Mouse (Mus musculus): ENCODE results near the gene Pitx3. TPM values are rescaled to one million over a fixed set of nuclear protein-coding genes. Genes with fewer than 3 reads are reported as not detected.
"Not testable (repeated sequence)": the region's sequence is repeated elsewhere in the genome, so short reads cannot be mapped to it uniquely, and the experiment has no call there.

The Pitx3 gene
- 0.39 and 0.53 TPM in 2 replicates for polyA plus RNA-seq (2015; fragmentation: Nextera tagmentation; extraction: Ambion mirVana)

DNA sequence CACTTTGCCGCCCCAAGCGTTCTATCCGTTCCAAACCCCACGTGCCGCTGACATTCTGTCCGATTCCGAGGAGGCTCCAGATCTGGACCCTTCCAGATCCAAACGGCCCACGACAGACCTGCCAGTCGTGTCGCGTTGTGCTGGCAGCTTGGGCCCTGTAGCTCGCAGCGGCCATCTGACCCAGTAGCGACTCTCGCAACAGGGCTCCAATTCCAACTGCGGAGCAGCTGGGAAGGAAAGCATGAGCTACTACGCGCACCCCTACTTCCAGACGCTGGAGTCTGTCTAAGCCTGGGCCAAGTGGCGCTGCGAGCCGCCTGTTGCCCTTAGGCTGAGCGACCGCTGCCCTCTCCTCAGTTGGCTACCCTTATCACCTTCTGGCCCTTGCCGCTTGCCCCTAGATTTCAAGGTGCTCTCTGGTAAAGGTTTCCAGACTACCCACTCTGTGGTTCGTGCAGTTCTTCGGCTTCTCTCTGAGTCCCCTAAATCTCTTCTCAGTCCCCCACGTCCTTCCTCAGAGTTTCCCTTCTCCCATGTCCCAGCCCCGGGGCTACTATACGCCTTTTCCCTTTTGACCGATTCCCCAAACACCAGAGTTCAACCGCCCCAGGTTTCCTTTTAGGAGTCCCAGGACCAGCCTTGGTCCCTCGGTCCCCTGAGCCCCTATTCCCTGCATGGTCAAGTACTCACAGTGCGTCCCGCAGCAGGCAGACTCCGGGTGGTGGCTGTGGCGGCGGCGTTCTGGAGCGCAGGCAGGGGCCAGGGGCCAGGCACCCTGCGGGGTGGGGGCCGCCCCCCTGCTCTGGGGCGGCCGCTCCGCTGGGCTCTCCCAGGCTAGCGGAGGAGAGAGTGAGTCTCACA, at the start of gene Pitx3:
Gene Pitx3 (minus strand): TSS at position 816 of the 861 bp plus-strand sequence.
- peak within 1 kb of the TSS; percentile 62 for H3K4me3 ChIP-seq
- no peak within 1 kb of the TSS for H3K27ac ChIP-seq
- H3K36me3 ChIP-seq, result no peaks in the 10 kb centered on the region
- WGBS, result 2% methylated on average over 47 of the region's 47 CpGs
- peaks cover 74% of the 10 kb centered on the region for H3K27me3 ChIP-seq
- peaks cover 23% of the 10 kb centered on the region for H3K4me1 ChIP-seq
- no peaks in the 10 kb centered on the region for H3K9me3 ChIP-seq
- peak within 1 kb of the TSS; percentile 16; the same call in 1 of the 2 replicates for H3K9ac ChIP-seq
- ATAC-seq (ENCODE audit: borderline replicate concordance, extremely low read depth, low FRiP score, low TSS enrichment), result no peak
- peak within 1 kb of the TSS; percentile 96 for H3K4me2 ChIP-seq

DNA sequence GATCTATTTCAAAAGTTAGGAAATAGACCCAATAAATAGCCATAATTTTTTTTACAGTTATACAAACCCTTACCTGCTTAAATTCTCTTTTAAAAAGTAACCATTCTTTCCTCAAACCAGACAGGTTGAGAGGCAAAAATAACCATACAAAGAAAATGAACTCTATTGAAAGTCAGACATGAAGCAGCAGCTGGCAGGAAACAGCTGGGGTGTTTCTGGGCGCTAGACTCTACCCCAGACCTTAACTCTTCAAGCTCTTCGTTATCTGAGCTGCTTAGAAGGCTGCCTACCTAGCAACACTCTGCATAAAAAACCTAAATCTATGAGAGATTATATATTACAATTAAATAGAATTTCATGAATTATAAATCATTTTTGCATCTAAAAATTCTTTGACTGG, 39.1 kb upstream of the Pitx3 start:
- no peaks in the 10 kb centered on the region for H3K27me3 ChIP-seq
- H3K27ac ChIP-seq, result no peak overlapping the region
- 57% methylated on average over 2 of the region's 2 CpGs for WGBS
- 0 out of 2 replicates have a peak, but pooled peaks cover 4% of the 10 kb centered on the region for H3K36me3 ChIP-seq
- H3K4me3 ChIP-seq, result no peak overlapping the region
- no peaks in the 10 kb centered on the region for H3K9me3 ChIP-seq
- H3K9ac ChIP-seq, result no peak overlapping the region
- ATAC-seq (ENCODE audit: borderline replicate concordance, extremely low read depth, low FRiP score, low TSS enrichment), result no peak
- H3K4me2 ChIP-seq, result no peak overlapping the region
- no peaks in the 10 kb centered on the region for H3K4me1 ChIP-seq

DNA sequence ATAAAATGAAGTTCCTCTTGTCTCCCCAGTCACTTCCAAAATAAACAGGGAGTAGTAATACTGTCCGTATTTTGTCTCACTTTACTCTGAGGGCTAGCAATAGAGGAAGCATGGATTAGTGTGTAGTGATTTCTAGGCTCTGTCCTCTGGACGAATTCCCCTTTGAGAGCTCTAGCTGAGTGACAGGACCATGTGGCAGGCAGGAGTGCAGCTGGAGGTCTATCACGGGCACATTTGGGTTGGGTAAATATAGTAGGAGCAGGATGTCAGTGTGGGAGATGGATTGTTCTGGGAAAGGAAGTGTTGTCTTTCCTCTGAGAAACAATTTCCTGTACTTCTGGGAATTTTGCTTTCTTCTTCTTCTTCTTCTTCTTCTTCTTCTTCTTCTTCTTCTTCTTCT, 38.5 kb upstream of the Pitx3 start:
- H3K9me3 ChIP-seq, result no peaks in the 10 kb centered on the region
- ATAC-seq (ENCODE audit: borderline replicate concordance, extremely low read depth, low FRiP score, low TSS enrichment), result no peak
- no peaks in the 10 kb centered on the region for H3K4me1 ChIP-seq
- H3K4me3 ChIP-seq, result no peak overlapping the region
- H3K36me3 ChIP-seq, result 0 out of 2 replicates have a peak, but pooled peaks cover 4% of the 10 kb centered on the region
- no peak overlapping the region; the same call in 1 of the 2 replicates for H3K4me2 ChIP-seq
- no peak overlapping the region for H3K9ac ChIP-seq
- 18% methylated on average over 3 of the region's 3 CpGs for WGBS
- H3K27ac ChIP-seq, result 0 out of 2 replicates have a peak overlapping the region, but pooled peaks have one; percentile 11
- no peaks in the 10 kb centered on the region for H3K27me3 ChIP-seq

- no peak overlapping the region for H3K4me2 ChIP-seq
- 92% methylated on average over 3 of the region's 3 CpGs for WGBS
- 0 out of 2 replicates have a peak, but pooled peaks cover 4% of the 10 kb centered on the region for H3K36me3 ChIP-seq
- no peak overlapping the region for H3K27ac ChIP-seq
- H3K9ac ChIP-seq, result no peak overlapping the region
- ATAC-seq (ENCODE audit: borderline replicate concordance, extremely low read depth, low FRiP score, low TSS enrichment), result no peak
- H3K27me3 ChIP-seq, result no peaks in the 10 kb centered on the region
- no peak overlapping the region for H3K4me3 ChIP-seq
- no peaks in the 10 kb centered on the region for H3K9me3 ChIP-seq
- no peaks in the 10 kb centered on the region for H3K4me1 ChIP-seq
These were observed 34.1 kb upstream of the Pitx3 start for GRCm38 (mm10) chr19:46182241-46182640.

GRCm38 (mm10) chr19:46180274-46180673, 32.1 kb upstream of the Pitx3 start:
- 79% methylated on average over 2 of the region's 2 CpGs for WGBS
- no peak for ATAC-seq (ENCODE audit: borderline replicate concordance, extremely low read depth, low FRiP score, low TSS enrichment)
- H3K36me3 ChIP-seq, result 0 out of 2 replicates have a peak, but pooled peaks cover 4% of the 10 kb centered on the region
- no peaks in the 10 kb centered on the region for H3K9me3 ChIP-seq
- H3K9ac ChIP-seq, result no peak overlapping the region
- H3K27me3 ChIP-seq, result no peaks in the 10 kb centered on the region
- no peak overlapping the region for H3K4me3 ChIP-seq
- H3K4me1 ChIP-seq, result peaks cover 4% of the 10 kb centered on the region; the same call in 1 of the 2 replicates
- no peak overlapping the region for H3K27ac ChIP-seq
- H3K4me2 ChIP-seq, result no peak overlapping the region

GRCm38 (mm10) chr19:46177046-46177445, 28.9 kb upstream of the Pitx3 start:
- WGBS, result 52% methylated on average over 5 of the region's 5 CpGs
- ATAC-seq (ENCODE audit: borderline replicate concordance, extremely low read depth, low FRiP score, low TSS enrichment), result no peak
- Histone ChIP-seq H3K4me1 (peaks cover 7% of the 10 kb centered on the region; the same call in 1 of the 2 replicates), H3K4me2 (no peak overlapping the region), H3K36me3 (peaks cover 5% of the 10 kb centered on the region; the same call in 1 of the 2 replicates), H3K9me3 (no peaks in the 10 kb centered on the region), H3K4me3 (no peak overlapping the region), H3K27ac (no peak overlapping the region), H3K27me3 (no peaks in the 10 kb centered on the region), H3K9ac (no peak overlapping the region)

GRCm38 (mm10) chr19:46175173-46175572, 27.0 kb upstream of the Pitx3 start:
- no peak overlapping the region for H3K27ac ChIP-seq
- 0 out of 2 replicates have a peak, but pooled peaks have one; percentile 23 for ATAC-seq (ENCODE audit: borderline replicate concordance, extremely low read depth, low FRiP score, low TSS enrichment)

GRCm38 (mm10) chr19:46172541-46172940, 24.4 kb upstream of the Pitx3 start:
- 61% methylated on average over 5 of the region's 5 CpGs for WGBS
- no peak overlapping the region for H3K9ac ChIP-seq
- H3K4me1 ChIP-seq, result peaks cover 7% of the 10 kb centered on the region; the same call in 1 of the 2 replicates
- H3K9me3 ChIP-seq, result no peaks in the 10 kb centered on the region
- ATAC-seq (ENCODE audit: borderline replicate concordance, extremely low read depth, low FRiP score, low TSS enrichment), result no peak
- no peaks in the 10 kb centered on the region for H3K27me3 ChIP-seq
- H3K27ac ChIP-seq, result no peak overlapping the region
- H3K4me3 ChIP-seq, result no peak overlapping the region
- peaks cover 18% of the 10 kb centered on the region for H3K36me3 ChIP-seq
- H3K4me2 ChIP-seq, result no peak overlapping the region

More at GRCm38 (mm10) chr19:46175173-46175572, 27.0 kb upstream of the Pitx3 start:
- peaks cover 7% of the 10 kb centered on the region; the same call in 1 of the 2 replicates for H3K4me1 ChIP-seq
- H3K27me3 ChIP-seq, result no peaks in the 10 kb centered on the region
- H3K4me2 ChIP-seq, result no peak overlapping the region
- peaks cover 18% of the 10 kb centered on the region for H3K36me3 ChIP-seq
- no peak overlapping the region for H3K9ac ChIP-seq
- no peaks in the 10 kb centered on the region for H3K9me3 ChIP-seq
- no peak overlapping the region for H3K4me3 ChIP-seq

DNA sequence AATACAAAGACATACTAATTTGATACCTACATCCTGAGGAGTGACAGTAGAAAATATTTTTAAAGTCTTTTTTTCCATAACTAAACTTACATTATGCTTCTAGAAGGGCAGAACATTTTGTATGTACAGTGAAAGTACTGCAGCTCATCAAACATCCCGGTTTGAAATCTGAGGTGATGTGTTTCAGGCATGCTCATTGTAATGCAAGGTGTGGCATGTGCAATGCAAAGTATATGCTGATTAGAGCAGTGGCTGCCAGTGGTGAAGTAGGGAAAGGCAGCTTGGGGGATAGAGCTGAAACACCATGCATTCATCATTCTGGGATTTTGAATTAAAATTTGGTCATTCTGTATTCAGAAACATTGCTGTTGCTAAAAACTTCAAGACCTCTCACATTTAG, 21.8 kb upstream of the Pitx3 start:
- Histone ChIP-seq H3K4me1 (0 out of 2 replicates have a peak, but pooled peaks cover 3% of the 10 kb centered on the region), H3K36me3 (peaks cover 30% of the 10 kb centered on the region), H3K4me2 (no peak overlapping the region), H3K4me3 (no peak overlapping the region), H3K27ac (no peak overlapping the region), H3K9me3 (no peaks in the 10 kb centered on the region), H3K27me3 (no peaks in the 10 kb centered on the region), H3K9ac (no peak overlapping the region)
- WGBS, result 74% methylated on average over 1 of the region's 1 CpGs
- ATAC-seq (ENCODE audit: borderline replicate concordance, extremely low read depth, low FRiP score, low TSS enrichment), result no peak

DNA sequence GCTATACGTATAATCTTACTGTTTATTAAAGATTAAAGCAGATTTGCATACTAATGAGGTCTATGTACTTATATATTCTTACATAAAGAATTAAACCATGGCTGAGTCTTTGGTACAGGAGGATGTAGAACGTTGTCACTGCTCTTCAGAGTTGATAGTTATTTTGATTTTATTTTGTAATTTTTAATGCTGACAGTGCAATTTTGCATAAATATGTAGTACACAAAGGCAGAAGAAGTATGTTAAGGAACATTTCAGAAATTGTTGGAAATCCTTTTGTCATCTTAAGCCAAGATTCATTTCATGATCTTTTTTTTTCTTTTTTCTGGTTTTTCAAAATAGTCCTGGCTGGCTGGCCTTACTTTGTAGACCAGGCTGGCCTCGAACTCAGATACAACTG, 21.3 kb upstream of the Pitx3 start:
- H3K36me3 ChIP-seq, result peaks cover 34% of the 10 kb centered on the region
- 73% methylated on average over 3 of the region's 3 CpGs for WGBS

GRCm38 (mm10) chr19:46167169-46167568, 19.0 kb upstream of the Pitx3 start:
- not testable (repeated sequence) for H3K27me3 ChIP-seq; H3K4me1 ChIP-seq; H3K4me2 ChIP-seq; H3K4me3 ChIP-seq; H3K9me3 ChIP-seq; H3K9ac ChIP-seq; H3K27ac ChIP-seq; ATAC-seq (ENCODE audit: borderline replicate concordance, extremely low read depth, low FRiP score, low TSS enrichment)
- 79% methylated on average over 1 of the region's 2 CpGs for WGBS
- H3K36me3 ChIP-seq, result peaks cover 42% of the 10 kb centered on the region

More for the DNA sequence above, 21.3 kb upstream of the Pitx3 start:
- H3K27ac ChIP-seq, result no peak overlapping the region
- no peaks in the 10 kb centered on the region for H3K4me1 ChIP-seq
- H3K9ac ChIP-seq, result no peak overlapping the region
- no peak for ATAC-seq (ENCODE audit: borderline replicate concordance, extremely low read depth, low FRiP score, low TSS enrichment)
- no peak overlapping the region for H3K4me3 ChIP-seq
- no peaks in the 10 kb centered on the region for H3K9me3 ChIP-seq
- H3K4me2 ChIP-seq, result no peak overlapping the region
- H3K27me3 ChIP-seq, result no peaks in the 10 kb centered on the region

DNA sequence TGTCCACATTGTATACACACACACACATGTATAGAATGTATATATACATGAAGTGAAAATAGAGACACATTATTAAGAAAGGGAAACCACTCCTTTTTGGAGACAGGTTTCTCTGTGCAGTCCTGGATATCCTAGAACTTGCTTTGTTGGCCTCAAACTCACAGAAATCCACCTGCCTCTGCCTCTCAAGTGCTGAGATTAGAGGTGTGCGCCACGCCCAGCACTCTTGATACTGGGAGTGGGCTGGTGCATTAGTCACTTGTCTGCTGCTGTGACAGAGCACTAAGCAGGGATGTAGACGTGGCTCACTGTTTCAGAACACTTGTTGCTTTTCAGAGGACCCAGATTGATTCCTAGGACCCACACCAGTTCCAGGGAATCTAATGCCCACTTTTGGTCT, 17.8 kb upstream of the Pitx3 start:
- no peak for ATAC-seq (ENCODE audit: borderline replicate concordance, extremely low read depth, low FRiP score, low TSS enrichment)
- Histone ChIP-seq H3K4me3 (no peak overlapping the region), H3K36me3 (peaks cover 31% of the 10 kb centered on the region), H3K4me1 (no peaks in the 10 kb centered on the region), H3K4me2 (no peak overlapping the region), H3K9ac (no peak overlapping the region), H3K27ac (no peak overlapping the region), H3K27me3 (no peaks in the 10 kb centered on the region), H3K9me3 (no peaks in the 10 kb centered on the region)
- WGBS, result 93% methylated on average over 3 of the region's 3 CpGs

All from lung, embryonic 15.5 days (tissue).